Mouse (Mus musculus): ENCODE measurements around the gene Gm11238.
A peak's percentile ranks its signal among the peaks of the same experiment; 100 is the strongest.
"Not testable (repeated sequence)": the region's sequence is repeated elsewhere in the genome, so short reads cannot be mapped to it uniquely, and the experiment has no call there.

Gm11238 gene

GRCm38 (mm10) chr4:73607581-73607980 is at the start of gene Gm11238:
TSS of gene Gm11238 (plus strand) at chr4:73607881.
- not testable (repeated sequence) for DNase-seq (ENCODE audit: low spot score in 2 of 2)

- DNase-seq (ENCODE audit: low spot score in 2 of 2), result peak; percentile 10 to 18
Measured at GRCm38 (mm10) chr4:73599248-73599647, 8.4 kb upstream of the Gm11238 start.

GRCm38 (mm10) chr4:73622684-73623083 is 15.0 kb downstream of the Gm11238 start, which contains the start of gene Gm11237:
TSS of gene Gm11237 (plus strand) at chr4:73622984.
- not testable (repeated sequence) for DNase-seq (ENCODE audit: low spot score in 2 of 2)

DNA sequence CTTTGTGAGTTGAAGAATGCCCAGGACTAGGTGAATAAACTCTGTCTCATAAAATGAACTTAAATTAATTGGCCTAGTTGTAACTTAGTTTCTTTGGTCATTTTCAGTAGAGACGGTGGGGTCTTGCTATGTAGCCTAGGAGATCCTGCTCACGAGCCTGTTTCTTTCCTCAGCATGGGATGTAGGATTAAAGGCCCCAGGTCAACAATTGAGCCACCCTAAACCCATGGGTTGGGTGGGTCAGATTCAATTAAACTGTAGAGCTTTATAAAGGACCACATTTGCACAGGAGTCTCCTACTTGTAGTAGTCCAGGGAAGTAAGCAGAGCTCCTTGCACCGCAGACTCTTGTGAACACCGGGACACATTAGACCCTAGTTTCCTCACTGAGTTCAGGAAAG is 30.1 kb downstream of the Gm11238 start, which contains the start of gene Gm11236:
Gene Gm11236, plus strand, starts transcription at position 301 of the 400 bp plus-strand sequence.
- not testable (repeated sequence) for DNase-seq (ENCODE audit: low spot score in 2 of 2)

DNA sequence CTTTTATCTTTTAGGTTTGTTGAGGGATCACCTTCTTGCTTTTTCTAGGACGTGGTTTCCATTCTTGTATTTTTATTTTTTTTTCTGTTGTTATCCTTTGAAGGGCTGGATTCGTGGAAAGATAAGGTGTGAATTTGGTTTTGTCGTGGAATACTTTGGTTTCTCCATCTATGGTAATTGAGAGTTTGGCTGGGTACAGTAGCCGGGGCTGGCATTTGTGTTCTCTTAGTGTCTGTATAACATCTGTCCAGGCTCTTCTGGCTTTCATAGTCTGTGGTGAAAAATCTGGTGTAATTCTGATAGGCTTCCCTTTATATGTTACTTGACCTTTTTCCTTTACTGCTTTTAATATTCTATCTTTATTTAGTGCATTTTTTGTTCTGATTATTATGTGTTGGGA is 54.2 kb downstream of the Gm11238 start:
- DNase-seq (ENCODE audit: low spot score in 2 of 2), result not testable (repeated sequence)

DNA sequence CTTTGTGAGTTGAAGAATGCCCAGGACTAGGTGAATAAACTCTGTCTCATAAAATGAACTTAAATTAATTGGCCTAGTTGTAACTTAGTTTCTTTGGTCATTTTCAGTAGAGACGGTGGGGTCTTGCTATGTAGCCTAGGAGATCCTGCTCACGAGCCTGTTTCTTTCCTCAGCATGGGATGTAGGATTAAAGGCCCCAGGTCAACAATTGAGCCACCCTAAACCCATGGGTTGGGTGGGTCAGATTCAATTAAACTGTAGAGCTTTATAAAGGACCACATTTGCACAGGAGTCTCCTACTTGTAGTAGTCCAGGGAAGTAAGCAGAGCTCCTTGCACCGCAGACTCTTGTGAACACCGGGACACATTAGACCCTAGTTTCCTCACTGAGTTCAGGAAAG is 60.4 kb downstream of the Gm11238 start, which contains the start of gene Gm11239:
Gene Gm11239, plus strand, starts transcription at position 301 of the 400 bp plus-strand sequence.
- DNase-seq (ENCODE audit: low spot score in 2 of 2), result not testable (repeated sequence)

- not testable (repeated sequence) for DNase-seq (ENCODE audit: low spot score in 2 of 2)
Measured at GRCm38 (mm10) chr4:73683216-73683615, 75.5 kb downstream of the Gm11238 start, which contains the start of gene Gm428. TSS of gene Gm428 (plus strand) at chr4:73683516.
